Mouse (Mus musculus): ENCODE results near the gene Ercc8.

Gene Ercc8

DNA sequence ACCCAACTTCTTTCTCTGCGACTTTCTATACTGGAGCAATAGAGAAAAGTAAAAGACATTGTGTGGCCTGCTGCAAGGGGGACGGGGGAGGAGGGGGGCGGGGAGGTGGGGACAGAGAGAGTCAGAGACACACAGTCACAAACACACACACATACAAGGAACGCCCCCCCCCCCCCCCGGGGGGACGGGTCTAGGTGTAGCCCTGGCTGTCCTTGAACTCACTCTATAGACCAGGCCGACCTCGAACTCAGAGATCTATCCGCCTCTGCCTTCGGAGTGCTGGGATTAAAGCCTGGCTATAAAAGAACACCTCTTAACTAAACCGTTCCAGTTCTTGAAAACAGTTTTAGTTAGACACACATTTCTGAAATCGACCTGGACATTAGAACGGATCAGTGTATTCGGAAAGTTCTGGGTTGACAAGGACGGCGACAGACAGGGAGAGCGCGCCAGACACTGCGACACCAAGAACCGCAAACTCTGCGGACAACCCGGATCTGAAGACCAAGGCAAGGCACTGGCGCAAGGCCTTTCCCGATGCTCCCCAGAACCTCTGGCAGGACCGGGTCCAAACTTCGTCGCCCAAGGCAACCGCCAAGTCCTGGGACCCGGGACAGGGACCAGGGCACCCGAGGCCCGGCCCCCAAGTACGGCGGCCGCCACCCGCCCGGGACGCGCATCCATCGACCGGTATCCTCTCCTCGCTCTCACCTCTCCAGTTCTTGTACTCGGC lies 633 bp upstream of the Ercc8 start:
- no peak for DNase-seq (ENCODE audit: low spot score)

DNA sequence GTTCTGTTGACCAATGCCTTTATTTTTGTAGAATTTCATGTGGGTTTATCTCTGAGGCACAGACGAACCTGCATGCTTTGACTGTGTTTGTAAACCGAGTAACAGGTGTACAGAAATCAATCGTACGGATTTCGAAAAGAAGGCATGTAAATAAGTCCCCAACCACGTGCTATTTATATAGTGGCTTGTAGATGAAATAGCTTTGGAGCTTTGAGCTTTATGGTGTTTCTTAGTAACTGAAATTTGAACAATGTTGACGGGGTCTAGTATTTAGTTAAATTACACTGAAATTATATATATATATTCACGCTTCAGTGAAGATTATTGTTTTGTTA lies 677 bp downstream of the Ercc8 start:
- no peak for DNase-seq (ENCODE audit: low spot score)

DNA sequence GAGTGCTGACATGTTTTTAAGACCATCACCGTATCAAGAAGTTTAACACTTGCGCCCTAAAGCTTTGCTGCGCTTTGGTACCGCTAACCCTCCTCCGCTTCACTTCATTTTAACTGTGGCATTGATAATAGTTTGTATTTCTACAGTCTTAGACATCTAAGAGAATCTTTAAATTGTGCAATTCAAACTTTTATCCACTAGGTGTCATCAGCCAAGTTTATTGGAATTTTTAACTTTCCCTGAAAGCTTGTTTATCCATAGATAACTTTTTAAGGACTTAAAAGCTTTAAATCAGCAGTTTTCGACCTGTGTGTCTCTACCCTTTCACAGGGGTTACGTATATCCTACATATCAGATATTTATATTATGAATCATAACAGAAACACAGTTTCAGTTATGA lies 1.4 kb downstream of the Ercc8 start:
- DNase-seq (ENCODE audit: low spot score), result no peak

DNA sequence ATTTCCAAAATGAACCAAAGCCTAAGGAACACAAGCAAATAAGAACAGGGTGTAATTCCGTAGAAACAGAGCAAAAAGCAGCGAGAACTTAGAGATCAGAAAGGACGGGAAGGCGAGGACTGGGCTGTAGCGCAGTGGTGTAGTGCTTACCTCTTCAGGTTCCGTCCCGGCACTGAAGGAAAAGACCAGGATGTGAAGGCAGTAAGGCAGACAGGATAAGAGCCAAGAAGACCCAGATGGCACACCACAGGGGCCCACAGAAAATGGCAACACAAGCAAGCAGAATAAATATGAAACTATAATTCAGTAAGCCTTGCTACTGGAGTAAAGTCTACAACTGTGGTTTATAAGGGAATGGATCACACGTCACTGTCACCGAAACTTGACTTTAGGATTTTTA lies 5.4 kb downstream of the Ercc8 start:
- DNase-seq (ENCODE audit: low spot score), result no peak

DNA sequence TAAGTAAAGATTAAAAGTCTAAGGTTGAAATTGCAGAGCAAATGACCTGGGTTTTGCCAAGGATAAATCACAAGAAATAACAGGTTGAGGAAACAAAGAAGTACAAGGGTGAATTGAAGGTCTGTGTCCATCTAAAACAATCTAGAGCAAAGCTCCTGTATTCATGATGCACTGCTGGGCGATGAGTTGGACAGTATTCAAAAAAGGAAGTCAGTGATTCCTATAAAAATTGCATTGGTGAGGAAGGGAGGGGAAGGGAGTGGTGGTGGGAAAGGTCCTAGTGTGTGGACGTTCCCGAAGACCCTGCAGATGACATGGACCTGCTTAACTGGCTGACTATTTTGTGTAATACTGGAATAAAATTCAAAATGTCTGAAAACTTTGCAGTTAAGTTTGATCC lies 6.1 kb downstream of the Ercc8 start:
- DNase-seq (ENCODE audit: low spot score), result no peak

DNA sequence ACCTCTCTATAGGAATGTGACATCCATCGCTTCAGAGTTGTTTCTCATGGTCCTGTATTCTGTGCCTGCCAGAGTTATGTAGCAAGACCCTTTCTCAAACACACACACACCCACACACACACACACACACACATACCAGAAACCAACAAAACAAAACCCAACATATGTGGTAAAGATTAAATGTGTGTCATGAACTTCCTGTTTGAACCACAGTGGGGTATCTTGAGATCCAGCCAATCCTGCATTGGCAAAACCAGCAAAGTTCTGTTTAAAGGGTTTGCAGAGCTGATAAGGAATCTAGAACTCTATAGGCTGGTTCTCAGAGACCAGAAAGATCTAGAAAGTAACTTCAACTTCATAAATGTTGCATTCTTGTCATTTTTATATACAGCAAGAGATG lies 11.5 kb downstream of the Ercc8 start:
- DNase-seq (ENCODE audit: low spot score), result no peak

DNA sequence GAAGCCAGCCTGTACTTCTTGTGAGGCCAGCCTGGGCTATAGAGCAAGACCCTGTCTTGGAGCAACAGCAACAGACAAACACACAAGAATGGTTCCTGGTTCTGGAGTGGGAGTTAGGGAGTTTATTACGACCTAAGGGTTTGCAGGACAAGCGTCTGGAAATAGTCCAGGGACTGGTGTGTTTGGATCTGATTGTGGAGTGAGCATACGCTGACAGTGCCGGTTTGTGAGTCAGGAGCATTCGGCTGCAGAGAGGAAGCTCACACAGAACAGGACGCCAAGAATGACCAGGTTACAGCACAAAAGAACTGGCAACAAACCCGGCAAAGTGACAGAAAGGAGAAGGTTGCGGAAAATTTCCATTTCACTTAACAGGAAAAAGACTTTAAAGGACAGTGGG lies 12.0 kb downstream of the Ercc8 start:
- no peak for DNase-seq (ENCODE audit: low spot score)

DNA sequence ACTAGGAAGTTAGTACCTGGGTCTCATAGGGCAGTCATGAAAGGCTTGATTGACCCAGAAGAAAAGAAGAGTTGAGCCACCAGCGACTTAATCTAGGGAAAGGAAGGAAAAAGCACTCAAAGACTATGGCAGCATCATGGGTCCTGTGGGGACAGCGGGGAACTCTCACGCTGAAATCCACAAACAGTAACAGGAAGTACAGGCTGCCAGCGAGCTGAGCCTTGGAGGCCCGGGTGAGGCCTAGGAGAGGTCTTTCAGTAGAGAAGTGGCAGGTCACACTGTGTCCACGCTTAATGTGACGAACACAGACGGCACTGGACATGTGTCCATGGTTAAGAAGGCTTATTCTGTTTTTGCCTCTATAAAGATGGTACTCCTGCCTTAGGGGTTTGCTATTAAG lies 21.1 kb downstream of the Ercc8 start:
- DNase-seq (ENCODE audit: low spot score), result no peak

DNA sequence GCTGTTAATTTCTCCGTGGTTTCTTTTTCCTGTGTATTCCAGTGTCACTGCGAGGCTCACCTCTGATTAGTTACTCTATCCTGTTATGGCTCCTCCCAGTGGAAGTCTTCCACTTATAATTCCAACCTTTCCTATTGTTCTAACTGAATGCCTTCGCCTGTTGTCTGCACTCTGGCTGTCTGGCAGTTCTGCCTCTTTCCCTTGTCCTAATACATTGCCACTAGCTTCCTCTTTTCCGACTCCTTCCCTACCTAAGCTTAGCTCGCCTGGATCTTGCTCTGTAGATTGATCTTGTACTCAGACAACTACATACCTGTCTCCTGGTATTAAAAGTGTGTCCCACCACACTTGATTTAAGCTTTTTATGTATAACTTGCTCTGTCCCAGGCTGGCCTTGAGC lies 22.3 kb downstream of the Ercc8 start:
- no peak for DNase-seq (ENCODE audit: low spot score)

DNA sequence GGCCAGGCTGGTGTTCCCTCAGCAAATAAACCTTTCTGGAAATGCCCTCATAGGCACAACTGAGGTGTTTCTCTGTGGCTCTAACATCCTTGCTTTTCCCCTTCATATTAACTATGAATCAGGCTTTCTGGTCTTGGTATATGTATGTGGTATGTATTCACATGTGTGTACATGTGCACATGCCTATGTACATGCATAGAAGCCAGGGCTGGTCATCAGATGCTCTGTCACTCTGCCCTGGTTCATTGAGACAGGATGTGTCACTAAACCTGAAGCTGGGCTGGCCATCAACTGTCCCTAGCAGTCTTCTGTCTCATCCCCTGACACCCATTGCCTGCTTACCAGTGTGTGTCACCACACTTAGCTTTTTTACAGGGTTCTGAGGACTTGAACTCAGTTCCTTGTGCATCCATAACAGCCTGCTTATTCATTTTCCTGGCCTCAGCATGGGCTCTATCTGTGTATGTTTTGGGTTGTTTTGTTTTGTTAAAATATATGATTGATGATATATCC lies 26.3 kb downstream of the Ercc8 start:
- DNase-seq (ENCODE audit: low spot score), result no peak

DNA sequence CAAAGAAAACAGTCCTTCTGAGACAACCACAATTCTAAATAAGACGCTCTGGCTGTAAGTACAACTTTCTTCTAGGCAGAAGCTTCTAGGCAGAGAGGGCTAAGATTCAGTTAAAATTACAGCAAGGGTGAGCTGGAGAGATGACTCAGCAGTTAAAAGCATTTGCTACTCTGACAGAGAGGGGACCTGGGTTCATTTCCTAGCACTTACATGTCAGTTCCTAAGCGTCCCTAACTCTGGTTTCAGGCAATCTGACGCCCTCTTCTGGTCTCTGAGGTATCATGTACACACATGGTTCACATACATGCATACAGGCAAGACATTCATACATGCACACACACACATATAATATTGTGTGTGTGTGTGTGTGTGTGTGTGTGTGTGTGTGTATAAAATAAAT lies 27.0 kb downstream of the Ercc8 start:
- DNase-seq (ENCODE audit: low spot score), result no peak

DNA sequence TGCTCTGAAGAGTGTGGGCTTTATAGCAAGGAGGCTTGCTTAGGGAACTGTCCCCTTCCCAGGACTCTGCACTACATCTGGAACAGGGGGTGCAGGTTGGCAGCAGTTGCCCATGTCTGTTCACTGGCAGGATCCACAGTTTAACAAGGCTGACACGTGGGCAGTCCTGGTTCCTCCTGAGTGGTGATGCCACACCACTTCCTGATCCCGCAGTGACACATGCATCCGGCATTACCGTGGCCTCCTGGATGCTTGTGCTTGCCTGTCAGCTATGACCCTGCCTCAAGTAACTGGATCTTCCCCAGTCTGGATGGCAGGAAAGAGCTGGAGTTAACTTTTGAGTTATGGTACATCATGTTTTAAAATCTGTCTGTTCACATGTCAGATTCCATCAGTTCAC lies 29.5 kb downstream of the Ercc8 start:
- DNase-seq (ENCODE audit: low spot score), result no peak

DNA sequence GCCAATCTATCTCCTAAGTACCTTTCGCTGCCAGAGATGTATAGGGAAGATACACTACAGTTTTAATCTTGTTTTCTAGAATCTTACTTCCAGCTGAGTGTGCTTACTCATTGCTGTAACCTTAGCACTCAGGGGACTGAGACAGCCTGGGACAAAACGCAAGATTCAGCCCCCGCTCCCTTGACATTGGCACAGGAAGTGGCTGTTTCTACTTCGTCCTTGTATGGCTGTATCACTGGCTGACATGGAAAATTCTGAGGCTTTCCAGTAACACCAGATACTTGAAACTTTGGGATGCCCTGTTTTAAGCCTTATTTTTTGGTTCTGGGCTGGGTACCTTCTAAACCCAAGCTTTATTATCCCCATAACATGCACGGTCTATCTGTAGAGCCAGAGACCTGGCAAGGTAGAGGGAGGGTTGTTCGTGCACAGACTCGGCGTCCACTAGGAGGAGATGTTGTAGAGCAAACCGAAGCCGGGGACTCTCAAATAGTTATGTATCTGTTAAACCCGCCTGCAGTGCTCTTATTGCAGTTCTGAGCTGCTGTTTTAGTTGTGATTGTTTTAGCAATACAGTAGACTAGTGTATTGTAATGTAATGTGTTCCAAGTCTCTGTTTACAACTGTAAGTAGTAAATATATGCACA lies 32.7 kb downstream of the Ercc8 start:
- peak; percentile 17 for DNase-seq (ENCODE audit: low spot score)

DNA sequence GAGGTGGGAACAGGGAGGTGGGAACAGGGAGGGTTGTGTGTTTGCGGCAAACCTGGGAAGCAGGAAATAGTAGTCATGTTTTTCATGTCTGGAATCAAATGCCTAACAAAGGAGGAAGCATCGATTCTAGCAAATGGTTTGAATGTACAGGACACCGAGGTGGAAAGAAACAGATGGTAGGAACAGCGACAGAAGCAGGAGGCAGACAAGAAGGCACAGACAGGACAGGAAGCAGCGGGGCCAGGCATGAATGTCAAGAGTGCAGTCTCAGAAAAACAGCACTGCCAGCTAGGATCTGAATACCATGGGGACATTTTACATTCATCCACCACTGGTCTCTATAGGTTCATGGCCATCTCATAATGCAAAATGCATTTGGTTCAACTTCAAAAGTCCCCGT lies 36.9 kb downstream of the Ercc8 start:
- no peak for DNase-seq (ENCODE audit: low spot score)

DNA sequence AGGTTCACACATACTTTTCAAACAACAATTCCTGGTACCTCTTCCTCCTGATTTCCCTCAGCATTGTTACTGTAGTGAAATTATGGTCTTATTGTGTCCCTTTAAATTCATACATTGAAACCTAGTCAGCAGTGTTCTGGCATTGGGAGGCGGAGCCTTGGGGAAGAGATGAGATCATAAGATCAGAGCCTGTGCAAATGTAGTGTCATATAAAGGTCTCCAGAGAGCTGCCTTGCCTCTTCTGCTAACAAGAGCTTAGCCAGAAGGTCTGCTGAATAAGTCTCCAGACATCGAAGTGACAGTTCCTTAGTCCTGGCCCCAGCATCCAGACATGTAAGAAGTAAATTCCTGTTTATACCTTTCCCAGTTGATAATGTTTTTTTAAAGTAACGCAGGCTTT lies 46.3 kb downstream of the Ercc8 start:
- DNase-seq (ENCODE audit: low spot score), result no peak

DNA sequence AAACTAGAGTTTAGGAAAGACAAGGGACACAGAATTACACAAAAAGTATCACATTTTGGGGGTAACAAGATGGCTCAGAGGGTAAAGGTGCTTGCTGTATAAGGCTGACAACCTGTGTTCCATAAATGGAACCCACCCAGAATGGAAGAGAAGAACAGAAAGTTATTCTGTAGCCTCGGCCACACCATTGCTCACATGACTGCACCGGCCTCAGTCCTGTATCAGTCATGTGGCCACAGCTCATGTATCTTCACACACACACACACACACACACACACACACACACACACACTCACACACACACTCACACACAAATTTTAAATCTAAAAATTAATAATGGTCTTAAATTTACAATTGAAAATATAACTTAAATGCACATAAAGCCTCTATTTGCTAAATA lies 48.9 kb downstream of the Ercc8 start:
- DNase-seq (ENCODE audit: low spot score), result no peak

DNA sequence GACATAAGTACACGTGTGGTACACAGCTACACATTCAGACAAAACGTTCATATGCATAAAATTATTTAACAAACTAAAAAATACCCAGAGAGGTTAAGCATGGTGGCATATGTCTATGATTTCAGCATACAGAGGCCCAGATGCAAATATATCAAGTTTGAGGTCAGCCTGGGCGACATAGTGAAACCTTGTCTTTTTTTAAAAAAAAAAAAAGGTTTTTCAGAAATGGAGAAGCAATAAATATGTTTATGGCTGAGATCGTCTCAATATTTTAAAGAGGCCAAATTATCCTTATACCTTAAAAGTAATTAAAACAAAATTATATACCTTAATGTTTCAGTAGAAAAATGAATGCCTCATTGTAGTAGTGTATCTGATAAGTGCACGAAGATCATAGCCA lies 49.6 kb downstream of the Ercc8 start:
- DNase-seq (ENCODE audit: low spot score), result no peak

DNA sequence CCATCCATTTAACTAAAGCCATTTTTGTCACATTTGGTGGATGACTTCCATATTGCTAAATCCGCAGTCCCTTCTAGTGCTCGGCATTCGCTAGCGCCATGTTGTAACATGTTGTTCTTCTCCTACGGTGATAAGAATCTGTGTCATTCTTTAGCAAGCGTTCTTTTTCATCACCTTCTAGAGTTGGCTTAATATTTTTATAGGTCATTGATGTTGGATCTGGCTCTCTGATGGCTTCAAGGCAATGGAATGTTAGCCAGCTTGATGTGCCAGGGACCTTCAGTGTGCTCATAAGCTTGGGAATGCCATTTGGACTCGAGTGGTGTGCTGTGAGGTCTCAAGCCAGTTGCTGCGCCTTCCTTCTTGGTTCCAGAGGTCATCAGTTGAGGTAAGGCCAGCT lies 52.4 kb downstream of the Ercc8 start:
- no peak for DNase-seq (ENCODE audit: low spot score)

DNA sequence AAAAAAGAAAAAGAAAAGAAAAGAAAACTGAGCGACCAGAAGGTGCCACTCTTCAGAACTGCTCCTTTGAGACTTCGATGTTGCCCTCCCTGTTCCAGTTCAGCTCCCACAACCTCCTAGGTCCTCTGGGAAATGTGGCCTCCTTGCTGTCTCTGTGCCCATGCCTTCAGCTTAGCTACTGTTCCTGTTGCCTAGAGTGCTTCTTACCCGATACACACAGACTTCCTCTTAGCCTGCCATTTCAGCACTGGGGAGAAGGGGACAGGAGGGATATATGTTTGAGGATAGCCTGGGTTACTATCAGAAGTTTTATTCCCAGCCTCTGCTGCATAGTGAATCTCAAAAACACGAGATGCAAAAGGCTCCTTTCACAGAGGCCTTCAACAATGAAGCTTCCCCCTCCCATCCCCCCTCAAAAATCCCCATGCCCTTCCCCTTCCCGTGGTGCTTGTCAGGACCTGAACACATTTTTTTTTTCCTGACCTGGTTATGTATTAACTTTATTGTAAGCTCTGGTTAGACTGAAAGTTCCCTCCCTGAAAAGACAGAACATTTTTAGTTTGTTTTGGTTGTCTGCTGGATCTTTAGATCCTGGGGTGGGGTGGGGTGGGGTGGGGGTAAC lies 54.0 kb downstream of the Ercc8 start:
- no peak for DNase-seq (ENCODE audit: low spot score)

DNA sequence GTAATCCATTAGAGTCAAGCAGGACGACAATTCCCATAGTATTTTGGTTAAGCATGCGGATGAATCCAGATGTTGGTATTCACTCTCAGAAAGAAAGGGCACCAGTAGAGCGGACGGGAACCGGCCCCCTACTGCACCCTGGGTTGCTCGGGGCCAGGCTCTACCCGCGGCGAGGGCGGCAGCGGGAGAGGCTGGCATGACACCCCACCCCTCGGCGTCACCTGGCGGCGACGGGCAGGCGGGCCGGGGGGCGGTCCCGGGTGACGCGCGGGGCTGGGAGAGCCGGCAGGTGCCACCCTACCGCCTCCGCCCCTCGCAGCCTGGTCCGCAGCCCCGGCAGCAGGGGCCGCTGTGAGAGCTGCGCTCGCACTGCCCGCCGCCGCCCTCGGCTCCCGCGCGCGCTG lies 55.6 kb downstream of the Ercc8 start, which contains the start of gene Elovl7:
Gene Elovl7 (plus strand): TSS at position 324 of the 404 bp plus-strand sequence.
- peak; percentile 57 for DNase-seq (ENCODE audit: low spot score)

DNA sequence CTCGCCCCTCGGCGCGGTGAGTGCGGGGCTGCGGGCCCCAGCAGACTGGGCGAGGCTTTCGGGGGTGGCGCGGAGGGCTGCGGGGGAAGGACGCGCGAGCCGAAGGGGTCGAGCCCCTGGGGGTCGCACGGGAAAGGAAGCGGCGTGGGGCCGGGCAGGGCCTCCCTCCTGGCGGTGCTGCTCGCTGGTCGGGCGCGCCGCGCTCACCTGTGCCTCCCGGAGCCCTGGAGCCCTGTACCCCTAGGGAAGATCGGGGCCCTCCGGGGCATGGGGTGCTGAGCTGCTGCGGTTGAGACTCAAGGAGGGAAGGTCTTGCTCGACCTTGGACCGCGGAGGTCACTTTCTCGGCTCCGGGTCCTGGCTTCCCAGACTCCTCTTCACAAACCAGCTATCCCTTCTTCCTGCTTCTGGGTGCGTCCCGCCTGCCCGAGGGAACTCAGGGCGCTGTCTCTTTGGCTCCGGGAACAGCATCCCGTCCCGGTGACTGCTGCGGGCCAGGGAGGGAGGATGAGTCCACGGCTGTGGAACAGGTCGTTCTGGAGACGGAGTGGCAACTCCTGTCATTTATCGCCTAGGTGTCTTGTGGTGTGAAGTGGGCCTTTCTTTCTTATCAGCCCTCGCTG lies 56.1 kb downstream of the Ercc8 start:
- DNase-seq (ENCODE audit: low spot score), result peak; percentile 28

DNA sequence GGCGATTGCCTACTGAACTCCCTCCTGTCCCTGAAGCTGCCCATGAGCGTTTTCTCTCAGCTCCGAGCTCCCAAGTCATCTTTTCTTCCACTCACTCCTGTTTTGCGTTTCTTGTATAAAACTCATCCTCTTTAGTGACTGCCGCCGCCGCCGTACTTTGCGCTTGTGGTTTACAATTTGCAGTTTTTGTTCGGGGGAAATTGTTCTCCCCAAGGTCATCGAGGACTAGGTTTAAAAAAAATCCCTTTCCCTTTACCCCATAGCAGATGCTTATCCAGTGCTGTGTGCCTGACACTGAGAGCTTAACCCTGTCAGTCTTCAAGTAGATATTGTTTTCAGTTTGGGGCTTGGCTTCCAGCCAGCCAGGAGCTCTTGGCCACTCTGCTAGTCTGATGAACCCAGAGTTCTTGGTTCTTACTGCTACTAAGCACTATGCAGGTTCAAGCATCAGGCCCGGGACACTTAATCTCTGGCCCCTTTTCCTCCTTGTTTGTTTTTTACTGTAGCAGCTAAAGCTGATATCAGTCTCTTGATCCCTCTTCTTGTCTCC lies 56.8 kb downstream of the Ercc8 start:
- DNase-seq (ENCODE audit: low spot score), result no peak

DNA sequence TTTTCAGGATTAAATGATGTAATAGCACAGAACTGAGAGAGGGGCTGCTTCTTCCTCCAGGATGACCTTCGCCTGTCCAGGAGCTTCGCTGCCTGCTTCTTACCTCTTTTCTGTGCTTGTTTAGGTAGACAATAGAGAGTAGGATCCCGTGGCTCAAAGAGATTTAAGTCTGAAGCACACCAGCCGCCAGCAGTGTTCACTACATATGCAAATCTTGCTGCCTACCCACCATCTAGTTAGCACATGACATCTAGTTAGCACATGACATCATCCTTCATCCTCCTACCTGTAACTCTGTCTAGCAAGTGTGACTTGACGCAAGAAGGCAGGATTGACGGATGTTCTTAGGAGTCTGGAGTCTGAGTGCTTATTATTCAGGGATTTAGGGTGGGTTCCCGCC lies 61.2 kb downstream of the Ercc8 start:
- no peak for DNase-seq (ENCODE audit: low spot score)
